Mouse (Mus musculus): Measurements from ENCODE around the gene Fgfr2. TPM values are rescaled to one million over a fixed set of nuclear protein-coding genes. Genes with fewer than 3 reads are reported as not detected.

Fgfr2 gene
- polyA plus RNA-seq, 1 experiment, result 14.7 TPM

DNA sequence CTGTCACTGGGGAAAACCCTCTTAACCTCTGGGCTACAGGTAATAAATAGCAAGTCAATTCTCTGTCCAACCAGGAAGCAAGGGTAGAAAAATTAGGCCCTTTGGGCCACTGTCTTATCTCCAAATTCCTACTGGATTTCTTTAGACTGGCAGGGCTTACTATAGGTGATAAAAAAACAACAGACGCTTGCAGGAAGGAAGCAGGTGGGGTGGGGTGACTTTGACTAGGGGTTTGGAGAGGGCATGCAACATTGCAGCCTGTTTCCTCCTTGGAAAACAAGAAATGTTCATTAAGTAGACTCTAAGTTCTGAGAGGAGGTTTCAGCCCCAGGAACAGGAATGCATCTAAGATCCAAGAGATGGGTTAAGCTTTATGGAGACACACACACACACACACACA, 2098.3 kb downstream of the Fgfr2 start:
- WGBS, result 3% methylated on average over 1 of the region's 1 CpGs
- Histone ChIP-seq H3K27ac (ENCODE audit: insufficient read depth, low read depth, low read length) (peak overlapping the region; percentile 84), H3K4me1 (ENCODE audit: control insufficient read depth, insufficient read depth, insufficient read length, low read length) (peaks cover 43% of the 10 kb centered on the region), H3K27me3 (ENCODE audit: control insufficient read depth, insufficient read depth, low read length) (no peaks in the 10 kb centered on the region), H3K4me3 (ENCODE audit: low read depth, low read length) (no peak overlapping the region), H3K36me3 (ENCODE audit: control insufficient read depth, insufficient read depth, low read length) (no peaks in the 10 kb centered on the region)
- TF ChIP-seq POLR2A (IDR thresholded peaks at IDR 0.05; ENCODE audit: low read depth, low read length), result no peak
- no peak for TF ChIP-seq CTCF (IDR thresholded peaks at IDR 0.05; ENCODE audit: extremely low read depth, insufficient read length, insufficient replicate concordance, low read depth, low read length)

GRCm38 (mm10) chr7:131019181-131019580, 2104.0 kb downstream of the Fgfr2 start:
- H3K27me3 ChIP-seq (ENCODE audit: control insufficient read depth, insufficient read depth, low read length), result no peaks in the 10 kb centered on the region
- H3K4me1 ChIP-seq (ENCODE audit: control insufficient read depth, insufficient read depth, insufficient read length, low read length), result peaks cover 5% of the 10 kb centered on the region
- no peak overlapping the region; the same call in 1 of the 2 replicates for H3K27ac ChIP-seq (ENCODE audit: insufficient read depth, low read depth, low read length)
- WGBS, result 27% methylated on average over 2 of the region's 2 CpGs
- H3K36me3 ChIP-seq (ENCODE audit: control insufficient read depth, insufficient read depth, low read length), result no peaks in the 10 kb centered on the region
- no peak overlapping the region for H3K4me3 ChIP-seq (ENCODE audit: low read depth, low read length)
- TF ChIP-seq CTCF (IDR thresholded peaks at IDR 0.05; ENCODE audit: extremely low read depth, insufficient read length, insufficient replicate concordance, low read depth, low read length), result no peak
- no peak for TF ChIP-seq POLR2A (IDR thresholded peaks at IDR 0.05; ENCODE audit: low read depth, low read length)

DNA sequence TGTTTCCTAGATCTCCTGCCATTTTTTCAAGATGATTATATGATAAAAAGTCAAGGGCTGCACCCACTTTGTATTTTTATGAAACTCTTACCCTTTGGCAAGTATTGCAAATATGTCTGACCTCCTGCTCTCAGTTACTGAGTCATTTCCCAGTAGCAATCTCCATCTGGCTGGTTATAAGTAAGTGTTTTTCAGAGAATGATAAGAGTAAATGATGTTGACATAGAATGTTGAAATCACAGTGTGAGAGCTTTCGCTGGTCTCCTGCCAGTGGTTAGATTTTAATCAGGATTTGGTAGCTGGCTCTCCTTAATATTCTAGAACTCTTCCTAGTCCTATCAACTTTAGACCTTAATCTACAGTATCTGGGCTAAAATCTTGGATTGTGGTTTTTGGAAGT, 2111.2 kb downstream of the Fgfr2 start:
- no peaks in the 10 kb centered on the region for H3K36me3 ChIP-seq (ENCODE audit: control insufficient read depth, insufficient read depth, low read length)
- TF ChIP-seq POLR2A (IDR thresholded peaks at IDR 0.05; ENCODE audit: low read depth, low read length) (no peak), CTCF (IDR thresholded peaks at IDR 0.05; ENCODE audit: extremely low read depth, insufficient read length, insufficient replicate concordance, low read depth, low read length) (no peak)
- WGBS, result 14% methylated on average over 1 of the region's 1 CpGs
- H3K4me1 ChIP-seq (ENCODE audit: control insufficient read depth, insufficient read depth, insufficient read length, low read length), result peaks cover 9% of the 10 kb centered on the region; the same call in 1 of the 2 replicates
- no peak overlapping the region for H3K27ac ChIP-seq (ENCODE audit: insufficient read depth, low read depth, low read length)
- H3K27me3 ChIP-seq (ENCODE audit: control insufficient read depth, insufficient read depth, low read length), result no peaks in the 10 kb centered on the region
- H3K4me3 ChIP-seq (ENCODE audit: low read depth, low read length), result no peak overlapping the region

DNA sequence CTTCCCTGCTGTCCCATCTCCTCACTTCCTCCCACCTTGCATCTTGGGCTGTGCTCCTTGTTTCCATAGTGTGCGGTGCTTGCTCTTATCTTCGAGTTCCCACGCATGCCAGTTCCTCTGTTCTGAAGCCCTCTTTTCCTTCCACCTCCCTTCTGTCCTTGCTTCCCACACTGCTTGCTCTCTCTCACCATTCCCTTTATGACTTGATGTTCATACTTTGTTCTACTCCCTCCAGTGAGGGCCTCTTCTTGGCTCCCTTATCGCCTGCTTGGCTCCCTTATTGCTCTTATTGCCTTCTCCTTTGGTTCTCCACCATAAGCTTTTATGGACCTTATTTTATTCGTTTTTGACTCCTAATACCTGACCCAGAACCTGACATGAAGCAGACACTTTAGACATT, 2114.0 kb downstream of the Fgfr2 start:
- H3K27me3 ChIP-seq (ENCODE audit: control insufficient read depth, insufficient read depth, low read length), result no peaks in the 10 kb centered on the region
- H3K36me3 ChIP-seq (ENCODE audit: control insufficient read depth, insufficient read depth, low read length), result no peaks in the 10 kb centered on the region
- 0 out of 2 replicates have a peak overlapping the region, but pooled peaks have one; percentile 1 for H3K27ac ChIP-seq (ENCODE audit: insufficient read depth, low read depth, low read length)
- no peak overlapping the region for H3K4me3 ChIP-seq (ENCODE audit: low read depth, low read length)
- peaks cover 9% of the 10 kb centered on the region; the same call in 1 of the 2 replicates for H3K4me1 ChIP-seq (ENCODE audit: control insufficient read depth, insufficient read depth, insufficient read length, low read length)
- WGBS, result 35% methylated on average over 5 of the region's 5 CpGs
- TF ChIP-seq POLR2A (IDR thresholded peaks at IDR 0.05; ENCODE audit: low read depth, low read length), result no peak
- no peak for TF ChIP-seq CTCF (IDR thresholded peaks at IDR 0.05; ENCODE audit: extremely low read depth, insufficient read length, insufficient replicate concordance, low read depth, low read length)

DNA sequence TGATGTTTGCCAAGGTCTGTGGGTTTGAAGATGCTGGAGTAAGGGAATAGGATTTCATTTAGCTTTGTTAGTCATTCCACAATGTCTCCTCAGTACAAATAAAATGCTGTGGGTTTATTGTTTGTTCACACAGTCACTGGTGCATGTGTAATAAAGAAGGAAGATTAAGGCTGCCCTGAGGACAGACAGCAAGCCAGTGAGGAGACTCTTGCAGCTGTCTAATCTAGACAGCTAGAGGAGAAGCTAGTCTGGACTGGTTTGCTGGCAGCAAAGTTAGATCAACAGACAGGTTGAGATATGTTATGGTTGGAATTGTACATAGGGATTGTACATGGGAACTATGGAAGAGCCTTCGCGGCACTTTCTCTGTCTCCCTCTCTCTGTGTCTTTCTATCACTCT, 2115.9 kb downstream of the Fgfr2 start:
- 96% methylated on average over 2 of the region's 2 CpGs for WGBS
- H3K27me3 ChIP-seq (ENCODE audit: control insufficient read depth, insufficient read depth, low read length), result no peaks in the 10 kb centered on the region
- H3K4me3 ChIP-seq (ENCODE audit: low read depth, low read length), result no peak overlapping the region
- no peak overlapping the region for H3K27ac ChIP-seq (ENCODE audit: insufficient read depth, low read depth, low read length)
- TF ChIP-seq CTCF (IDR thresholded peaks at IDR 0.05; ENCODE audit: extremely low read depth, insufficient read length, insufficient replicate concordance, low read depth, low read length) (no peak), POLR2A (IDR thresholded peaks at IDR 0.05; ENCODE audit: low read depth, low read length) (no peak)
- H3K4me1 ChIP-seq (ENCODE audit: control insufficient read depth, insufficient read depth, insufficient read length, low read length), result peaks cover 17% of the 10 kb centered on the region; the same call in 1 of the 2 replicates
- H3K36me3 ChIP-seq (ENCODE audit: control insufficient read depth, insufficient read depth, low read length), result no peaks in the 10 kb centered on the region

DNA sequence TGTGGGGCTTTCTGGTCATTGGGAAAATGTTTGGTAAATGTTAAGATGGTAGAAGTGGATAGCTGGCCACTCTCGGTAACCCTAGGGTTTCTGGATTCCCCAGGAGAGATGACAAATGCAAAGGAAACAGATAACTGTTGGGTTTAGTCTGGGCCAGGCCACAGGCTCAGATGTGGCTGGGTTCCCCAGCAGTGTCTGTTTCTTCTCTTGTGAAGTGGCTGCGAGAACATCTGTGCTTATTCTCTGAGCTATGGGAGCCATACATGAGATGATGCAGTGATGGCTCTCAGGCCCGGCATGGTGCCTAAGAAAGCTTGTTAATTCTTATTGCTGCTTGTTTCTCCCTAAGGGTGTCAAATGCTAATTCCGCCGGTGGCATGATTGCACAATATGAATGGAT, 2119.1 kb downstream of the Fgfr2 start:
- H3K4me1 ChIP-seq (ENCODE audit: control insufficient read depth, insufficient read depth, insufficient read length, low read length), result peaks cover 22% of the 10 kb centered on the region; the same call in 1 of the 2 replicates
- H3K4me3 ChIP-seq (ENCODE audit: low read depth, low read length), result no peak overlapping the region
- TF ChIP-seq POLR2A (IDR thresholded peaks at IDR 0.05; ENCODE audit: low read depth, low read length), result no peak
- no peak for TF ChIP-seq CTCF (IDR thresholded peaks at IDR 0.05; ENCODE audit: extremely low read depth, insufficient read length, insufficient replicate concordance, low read depth, low read length)
- no peak overlapping the region for H3K27ac ChIP-seq (ENCODE audit: insufficient read depth, low read depth, low read length)
- no peaks in the 10 kb centered on the region for H3K27me3 ChIP-seq (ENCODE audit: control insufficient read depth, insufficient read depth, low read length)
- no peaks in the 10 kb centered on the region for H3K36me3 ChIP-seq (ENCODE audit: control insufficient read depth, insufficient read depth, low read length)
- 87% methylated on average over 5 of the region's 5 CpGs for WGBS

DNA sequence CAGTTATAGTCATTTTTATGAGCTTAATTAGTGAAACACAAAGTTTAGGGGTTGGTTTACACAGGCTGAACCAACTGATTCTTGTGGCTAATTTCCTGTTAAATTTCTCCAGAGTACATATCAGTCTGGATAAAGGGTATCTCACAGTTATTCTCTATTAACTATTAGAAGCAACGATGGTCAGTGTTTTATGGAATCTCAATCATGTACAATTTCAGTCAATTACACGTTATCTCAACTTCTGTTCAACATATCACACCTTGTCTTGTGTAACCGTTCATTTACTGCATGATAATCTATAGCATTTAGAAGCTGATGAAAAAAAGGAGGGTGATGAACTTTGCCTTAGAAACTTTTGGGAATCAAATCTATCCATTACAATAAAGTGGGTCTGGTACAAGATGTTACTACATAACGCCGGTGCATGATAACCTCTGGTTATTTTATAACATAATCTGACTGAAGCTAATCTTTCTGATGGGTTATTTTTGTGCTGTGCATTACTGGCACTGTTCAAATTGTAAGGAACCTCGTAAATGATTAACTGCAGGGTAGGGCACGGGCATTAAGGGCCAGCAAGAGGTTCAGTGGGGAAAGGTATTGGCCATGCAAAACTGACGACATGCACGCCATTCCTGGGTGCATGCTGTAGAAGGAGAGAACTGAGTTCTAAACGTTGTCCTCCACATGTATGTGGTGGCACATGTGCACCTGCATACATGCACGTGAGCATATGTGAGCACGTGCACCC, 2121.0 kb downstream of the Fgfr2 start:
- H3K36me3 ChIP-seq (ENCODE audit: control insufficient read depth, insufficient read depth, low read length), result no peaks in the 10 kb centered on the region
- WGBS, result 29% methylated on average over 12 of the region's 12 CpGs
- H3K27ac ChIP-seq (ENCODE audit: insufficient read depth, low read depth, low read length), result peak overlapping the region; percentile 20; the same call in 1 of the 2 replicates
- H3K4me1 ChIP-seq (ENCODE audit: control insufficient read depth, insufficient read depth, insufficient read length, low read length), result peaks cover 18% of the 10 kb centered on the region; the same call in 1 of the 2 replicates
- H3K27me3 ChIP-seq (ENCODE audit: control insufficient read depth, insufficient read depth, low read length), result no peaks in the 10 kb centered on the region; the same call in 1 of the 2 replicates
- no peak for TF ChIP-seq CTCF (IDR thresholded peaks at IDR 0.05; ENCODE audit: extremely low read depth, insufficient read length, insufficient replicate concordance, low read depth, low read length)
- no peak for TF ChIP-seq POLR2A (IDR thresholded peaks at IDR 0.05; ENCODE audit: low read depth, low read length)
- no peak overlapping the region for H3K4me3 ChIP-seq (ENCODE audit: low read depth, low read length)

Measured in small intestine, adult 2 months (tissue).